Mouse (Mus musculus) stomach, postnatal 0 days (tissue): ENCODE measurements around the gene Mup21.

Source experiments
- CTCF ChIP-seq: IDR thresholded peaks from 2 replicates; pipeline ENCODE4 v1.5.1; 2016; ENCODE audit warnings: antibody characterized with exemption, low read depth, mild to moderate bottlenecking, moderate library complexity
- EP300 ChIP-seq: optimal IDR thresholded peaks from 2 replicates; pipeline ENCODE3; 2016; ENCODE audit warnings: antibody characterized with exemption

- no peak for TF ChIP-seq CTCF
- TF ChIP-seq EP300, result no peak
Measured at GRCm38 (mm10) chr4:62188778-62189177, 38.1 kb upstream of the Mup21 start.
